Mouse (Mus musculus): ENCODE measurements around the gene Tmc5. TPM values are rescaled to one million over a fixed set of nuclear protein-coding genes. Genes with fewer than 3 reads are reported as not detected.

The Tmc5 gene
- total RNA-seq, 1 experiment: 0.80 TPM

DNA sequence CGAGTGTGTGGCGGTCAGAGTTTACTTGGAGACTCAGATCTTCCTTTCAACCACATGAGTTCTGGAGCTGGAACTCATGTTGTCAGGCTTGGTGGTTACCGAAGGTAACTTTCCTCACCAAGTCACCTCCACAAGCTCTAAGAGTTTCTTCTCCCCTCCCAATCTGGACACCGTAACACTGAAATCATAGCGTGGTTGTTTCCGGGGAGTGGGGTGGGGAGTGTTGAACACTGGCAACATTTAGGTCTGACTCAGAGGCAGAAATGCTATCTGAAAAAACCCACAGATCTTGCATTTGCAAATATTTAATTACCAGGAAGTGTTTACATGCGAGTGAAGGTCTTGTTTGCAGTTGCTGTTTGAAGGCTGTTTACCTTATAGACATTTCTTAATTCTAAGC lies 12.7 kb downstream of the Tmc5 start:
- no peak for DNase-seq (ENCODE audit: low read depth, low spot score)
- TF ChIP-seq MAFK (IDR thresholded peaks at IDR 0.05; ENCODE audit: insufficient read depth, low read depth, low read length) (no peak), ZNF384 (IDR thresholded peaks at IDR 0.05; ENCODE audit: low read depth, low read length) (no peak), CHD2 (IDR thresholded peaks at IDR 0.05; ENCODE audit: low read depth, low read length) (no peak), ZC3H11A (IDR thresholded peaks at IDR 0.05; ENCODE audit: borderline replicate concordance, low read depth, low read length) (no peak), HCFC1 (IDR thresholded peaks at IDR 0.05; ENCODE audit: borderline replicate concordance, insufficient read depth, low read length) (no peak)
- peaks cover 5 to 7% of the 10 kb centered on the region in 2 experiments; a peak in 2 of 4 replicates for H3K4me1 ChIP-seq (ENCODE audit: control insufficient read depth in 2 of 2, insufficient read depth in 2 of 2, low read length in 2 of 2, poor library complexity in 1 of 2)
- H3K4me3 ChIP-seq (ENCODE audit: insufficient read depth in 1 of 2, low read depth in 1 of 2, low read length in 2 of 2, poor library complexity in 1 of 2, severe bottlenecking in 1 of 2): no peak overlapping the region
- in situ Hi-C loops (cut with MboI; ENCODE audit: low sequenced_read_pairs in 2 of 2, unreplicated experiment in 2 of 2): no loop called here
- no peak overlapping the region for H3K27ac ChIP-seq (ENCODE audit: insufficient read depth, low read depth, low read length, poor library complexity, severe bottlenecking)
- H3K36me3 ChIP-seq (ENCODE audit: control insufficient read depth, insufficient read depth, low read length, poor library complexity, severe bottlenecking): no peaks in the 10 kb centered on the region
- H3K9me3 ChIP-seq (ENCODE audit: control insufficient read depth, insufficient read depth, low read depth, low read length): no peaks in the 10 kb centered on the region
- no peak overlapping the region for H3K9ac ChIP-seq (ENCODE audit: insufficient read depth, low read depth, low read length, poor library complexity, severe bottlenecking)

- in situ Hi-C loops (cut with MboI; ENCODE audit: low sequenced_read_pairs in 2 of 2, unreplicated experiment in 2 of 2): no loop called here
- no peaks in the 10 kb centered on the region for H3K9me3 ChIP-seq (ENCODE audit: control insufficient read depth, insufficient read depth, low read depth, low read length)
- H3K4me1 ChIP-seq (ENCODE audit: control insufficient read depth in 2 of 2, insufficient read depth in 2 of 2, low read length in 2 of 2, poor library complexity in 1 of 2): peaks cover 5 to 7% of the 10 kb centered on the region in 2 experiments; a peak in 2 of 4 replicates
- H3K9ac ChIP-seq (ENCODE audit: insufficient read depth, low read depth, low read length, poor library complexity, severe bottlenecking): no peak overlapping the region
- no peak for DNase-seq (ENCODE audit: low read depth, low spot score)
- no peak overlapping the region for H3K4me3 ChIP-seq (ENCODE audit: insufficient read depth in 1 of 2, low read depth in 1 of 2, low read length in 2 of 2, poor library complexity in 1 of 2, severe bottlenecking in 1 of 2)
- no peak for TF ChIP-seq HCFC1 (IDR thresholded peaks at IDR 0.05; ENCODE audit: borderline replicate concordance, insufficient read depth, low read length)
- TF ChIP-seq CHD2 (IDR thresholded peaks at IDR 0.05; ENCODE audit: low read depth, low read length): no peak
- TF ChIP-seq ZNF384 (IDR thresholded peaks at IDR 0.05; ENCODE audit: low read depth, low read length): no peak
- TF ChIP-seq ZC3H11A (IDR thresholded peaks at IDR 0.05; ENCODE audit: borderline replicate concordance, low read depth, low read length): no peak
- TF ChIP-seq MAFK (IDR thresholded peaks at IDR 0.05; ENCODE audit: insufficient read depth, low read depth, low read length): no peak
- no peaks in the 10 kb centered on the region for H3K36me3 ChIP-seq (ENCODE audit: control insufficient read depth, insufficient read depth, low read length, poor library complexity, severe bottlenecking)
- no peak overlapping the region for H3K27ac ChIP-seq (ENCODE audit: insufficient read depth, low read depth, low read length, poor library complexity, severe bottlenecking)
Measured at GRCm38 (mm10) chr7:118610721-118611120, 13.6 kb downstream of the Tmc5 start.

- TF ChIP-seq ZC3H11A (IDR thresholded peaks at IDR 0.05; ENCODE audit: borderline replicate concordance, low read depth, low read length): no peak
- no peak for TF ChIP-seq MAFK (IDR thresholded peaks at IDR 0.05; ENCODE audit: insufficient read depth, low read depth, low read length)
- no peak for TF ChIP-seq ZNF384 (IDR thresholded peaks at IDR 0.05; ENCODE audit: low read depth, low read length)
- no peak for TF ChIP-seq CHD2 (IDR thresholded peaks at IDR 0.05; ENCODE audit: low read depth, low read length)
- no peak for TF ChIP-seq HCFC1 (IDR thresholded peaks at IDR 0.05; ENCODE audit: borderline replicate concordance, insufficient read depth, low read length)
- Histone ChIP-seq H3K4me3 (ENCODE audit: insufficient read depth in 1 of 2, low read depth in 1 of 2, low read length in 2 of 2, poor library complexity in 1 of 2, severe bottlenecking in 1 of 2) (no peak overlapping the region), H3K27ac (ENCODE audit: insufficient read depth, low read depth, low read length, poor library complexity, severe bottlenecking) (no peak overlapping the region)
Measured at GRCm38 (mm10) chr7:118611185-118611749, 14.2 kb downstream of the Tmc5 start.

DNA sequence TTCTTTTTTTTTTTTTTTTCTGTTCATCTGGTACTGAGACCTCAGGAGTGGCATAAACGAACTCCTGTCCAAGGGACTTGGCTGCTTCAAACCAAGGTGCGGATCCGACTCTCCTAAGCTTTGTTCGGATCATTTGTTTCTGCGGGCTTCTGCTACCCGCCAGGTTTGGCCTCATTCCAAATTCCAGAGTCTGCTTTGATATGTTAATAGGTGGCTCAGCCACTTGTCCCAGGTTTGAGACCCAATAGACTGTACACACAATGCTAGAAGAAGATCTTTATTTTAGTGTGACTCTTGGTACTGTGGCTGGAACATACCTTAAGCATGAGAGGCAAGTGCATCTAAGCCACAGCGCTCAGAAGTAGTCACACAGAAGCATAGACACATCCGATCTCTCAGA lies 14.8 kb downstream of the Tmc5 start:
- in situ Hi-C loops (cut with MboI; ENCODE audit: low sequenced_read_pairs in 2 of 2, unreplicated experiment in 2 of 2): no loop called here
- H3K4me1 ChIP-seq (ENCODE audit: control insufficient read depth in 2 of 2, insufficient read depth in 2 of 2, low read length in 2 of 2, poor library complexity in 1 of 2): peaks cover 5 to 7% of the 10 kb centered on the region in 2 experiments; a peak in 2 of 4 replicates
- TF ChIP-seq ZC3H11A (IDR thresholded peaks at IDR 0.05; ENCODE audit: borderline replicate concordance, low read depth, low read length) (no peak), CHD2 (IDR thresholded peaks at IDR 0.05; ENCODE audit: low read depth, low read length) (no peak), MAFK (IDR thresholded peaks at IDR 0.05; ENCODE audit: insufficient read depth, low read depth, low read length) (no peak), ZNF384 (IDR thresholded peaks at IDR 0.05; ENCODE audit: low read depth, low read length) (no peak), HCFC1 (IDR thresholded peaks at IDR 0.05; ENCODE audit: borderline replicate concordance, insufficient read depth, low read length) (no peak)

More at GRCm38 (mm10) chr7:118611185-118611749, 14.2 kb downstream of the Tmc5 start:
- in situ Hi-C loops (cut with MboI; ENCODE audit: low sequenced_read_pairs in 2 of 2, unreplicated experiment in 2 of 2): no loop called here
- H3K9me3 ChIP-seq (ENCODE audit: control insufficient read depth, insufficient read depth, low read depth, low read length): no peaks in the 10 kb centered on the region
- H3K4me1 ChIP-seq (ENCODE audit: control insufficient read depth in 2 of 2, insufficient read depth in 2 of 2, low read length in 2 of 2, poor library complexity in 1 of 2): peaks cover 5 to 7% of the 10 kb centered on the region in 2 experiments; a peak in 2 of 4 replicates
- no peak for DNase-seq (ENCODE audit: low read depth, low spot score)
- H3K9ac ChIP-seq (ENCODE audit: insufficient read depth, low read depth, low read length, poor library complexity, severe bottlenecking): no peak overlapping the region
- no peaks in the 10 kb centered on the region for H3K36me3 ChIP-seq (ENCODE audit: control insufficient read depth, insufficient read depth, low read length, poor library complexity, severe bottlenecking)

More for the DNA sequence above, 14.8 kb downstream of the Tmc5 start:
- no peak overlapping the region for H3K27ac ChIP-seq (ENCODE audit: insufficient read depth, low read depth, low read length, poor library complexity, severe bottlenecking)
- H3K9ac ChIP-seq (ENCODE audit: insufficient read depth, low read depth, low read length, poor library complexity, severe bottlenecking): no peak overlapping the region
- no peak overlapping the region for H3K4me3 ChIP-seq (ENCODE audit: insufficient read depth in 1 of 2, low read depth in 1 of 2, low read length in 2 of 2, poor library complexity in 1 of 2, severe bottlenecking in 1 of 2)
- H3K9me3 ChIP-seq (ENCODE audit: control insufficient read depth, insufficient read depth, low read depth, low read length): no peaks in the 10 kb centered on the region
- DNase-seq (ENCODE audit: low read depth, low spot score): peak; percentile 72
- H3K36me3 ChIP-seq (ENCODE audit: control insufficient read depth, insufficient read depth, low read length, poor library complexity, severe bottlenecking): no peaks in the 10 kb centered on the region
